Mouse (Mus musculus): ENCODE measurements around the gene Pi16. TPM values are rescaled to one million over a fixed set of nuclear protein-coding genes. Genes with fewer than 3 reads are reported as not detected.

Gene Pi16
- polyA plus RNA-seq, 1 experiment from 2014 or later, result 5.8 TPM

DNA sequence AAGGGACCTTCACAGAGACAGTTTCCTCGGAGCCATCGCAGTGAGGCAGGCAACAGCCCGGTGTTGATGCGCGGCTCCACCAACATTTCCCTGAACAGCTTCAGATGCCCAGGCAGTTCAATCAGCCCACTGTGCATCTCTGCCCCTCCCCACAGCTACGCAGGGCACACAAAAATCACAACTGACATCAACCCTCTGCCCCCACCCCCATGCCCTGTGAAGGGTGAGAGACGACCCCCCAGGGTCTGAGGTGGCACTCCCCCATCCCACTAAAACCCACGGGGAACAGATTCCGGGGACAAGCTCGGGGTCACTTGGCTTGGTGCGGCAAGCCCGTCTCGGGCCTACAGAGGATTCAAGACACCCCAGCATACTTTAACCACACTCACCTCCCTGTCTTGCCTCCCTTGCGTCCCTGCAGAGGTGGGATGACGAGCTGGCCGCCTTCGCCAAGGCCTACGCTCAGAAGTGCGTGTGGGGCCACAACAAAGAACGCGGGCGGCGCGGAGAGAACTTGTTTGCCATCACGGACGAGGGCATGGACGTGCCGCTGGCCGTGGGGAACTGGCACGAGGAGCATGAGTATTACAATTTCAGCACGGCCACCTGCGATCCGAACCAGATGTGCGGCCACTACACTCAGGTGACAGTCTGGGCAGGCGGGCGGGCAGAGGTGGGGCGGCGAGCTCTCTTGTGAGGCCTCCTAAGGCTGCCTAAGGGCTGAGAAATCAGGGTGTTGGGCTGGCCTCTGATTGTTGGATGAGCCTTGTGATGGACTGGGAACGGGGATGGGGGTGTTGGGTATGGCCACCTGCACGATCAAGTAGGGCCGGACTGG lies 4.5 kb downstream of the Pi16 start:
- no peaks in the 10 kb centered on the region for H3K9me3 ChIP-seq (replicated peaks)
- ATAC-seq (replicated peaks; ENCODE audit: low FRiP score), result no peak; the same call in 1 of the 2 replicates
- no peaks in the 10 kb centered on the region for H3K36me3 ChIP-seq
- H3K4me3 ChIP-seq (replicated peaks), result peak overlapping the region; percentile 24
- peak overlapping the region; percentile 54 for H3K4me2 ChIP-seq
- peaks cover 49% of the 10 kb centered on the region for H3K4me1 ChIP-seq
- no peak overlapping the region for H3K9ac ChIP-seq
- no peak overlapping the region for H3K27ac ChIP-seq
- 25% methylated on average over 41 of the region's 41 CpGs for WGBS
- peaks cover 41% of the 10 kb centered on the region for H3K27me3 ChIP-seq

DNA sequence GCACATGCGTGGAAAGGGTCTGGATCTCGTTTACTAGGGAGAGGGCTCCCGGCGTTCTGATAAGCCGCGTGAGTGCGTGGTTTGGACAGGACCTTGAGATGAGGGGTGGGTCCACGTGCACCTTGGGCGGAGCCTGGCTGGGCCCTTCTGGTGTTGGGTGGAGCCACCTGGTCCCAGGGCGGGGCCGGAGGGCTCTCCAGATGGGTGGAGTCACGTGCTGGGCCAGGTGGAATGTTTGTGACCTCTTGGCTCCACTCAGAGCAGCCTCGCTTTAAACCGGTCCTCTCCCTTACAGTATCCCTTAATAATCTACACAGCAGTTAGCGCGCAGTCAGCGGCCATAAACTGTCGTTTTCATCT lies 5.1 kb downstream of the Pi16 start:
- Histone ChIP-seq H3K4me1 (peaks cover 52% of the 10 kb centered on the region), H3K27me3 (peaks cover 46% of the 10 kb centered on the region), H3K27ac (no peak overlapping the region), H3K36me3 (no peaks in the 10 kb centered on the region), H3K4me2 (peak overlapping the region; percentile 54), H3K9ac (no peak overlapping the region), H3K4me3 (replicated peaks) (peak overlapping the region; percentile 24), H3K9me3 (replicated peaks) (no peaks in the 10 kb centered on the region)
- ATAC-seq (replicated peaks; ENCODE audit: low FRiP score), result peak; percentile 72
- WGBS, result 19% methylated on average over 18 of the region's 18 CpGs

DNA sequence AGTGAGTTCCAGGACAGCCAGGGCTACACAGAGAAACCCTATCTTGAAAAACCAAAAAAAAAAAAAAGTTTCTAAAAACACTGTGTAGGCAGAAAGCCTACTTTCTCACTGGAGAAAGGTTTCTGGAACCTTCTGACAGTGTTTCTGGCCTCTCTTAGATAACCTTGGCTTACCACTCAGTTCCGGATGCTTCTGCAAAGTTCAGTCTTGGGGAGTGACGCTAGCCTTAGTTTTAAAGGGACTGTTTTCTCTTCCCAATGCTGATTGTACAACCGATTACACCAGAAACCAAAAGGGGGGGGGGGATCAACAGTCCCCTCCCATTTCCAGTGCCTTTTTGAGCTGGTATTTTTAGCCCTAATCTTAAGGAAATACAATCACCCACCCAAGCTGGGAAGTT lies 6.1 kb downstream of the Pi16 start:
- Histone ChIP-seq H3K9me3 (replicated peaks) (no peaks in the 10 kb centered on the region), H3K4me2 (no peak overlapping the region), H3K27ac (no peak overlapping the region), H3K36me3 (no peaks in the 10 kb centered on the region), H3K4me1 (peaks cover 51% of the 10 kb centered on the region), H3K9ac (no peak overlapping the region), H3K27me3 (peaks cover 50% of the 10 kb centered on the region), H3K4me3 (replicated peaks) (no peak overlapping the region)
- no peak for ATAC-seq (replicated peaks; ENCODE audit: low FRiP score)
- 88% methylated on average over 3 of the region's 3 CpGs for WGBS

DNA sequence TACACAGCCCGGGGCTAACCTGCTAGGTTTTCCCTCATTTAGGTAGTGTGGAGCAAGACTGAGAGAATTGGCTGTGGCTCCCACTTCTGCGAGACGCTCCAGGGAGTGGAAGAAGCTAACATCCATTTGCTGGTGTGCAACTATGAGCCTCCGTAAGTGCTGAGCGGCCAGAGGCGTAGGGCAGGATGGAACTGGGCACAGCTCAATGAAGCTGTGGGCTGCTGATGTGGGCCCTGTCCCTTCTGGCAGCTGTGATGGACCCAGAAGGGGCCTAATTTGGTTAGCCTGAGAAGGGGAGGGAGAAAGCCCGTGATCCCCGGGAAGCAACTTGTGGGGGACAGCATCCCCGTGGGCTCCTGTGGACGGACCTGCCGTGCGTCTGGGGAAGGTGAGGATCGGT lies 8.4 kb downstream of the Pi16 start:
- H3K4me2 ChIP-seq, result 0 out of 2 replicates have a peak overlapping the region, but pooled peaks have one; percentile 58
- peaks cover 44% of the 10 kb centered on the region for H3K27me3 ChIP-seq
- no peaks in the 10 kb centered on the region for H3K9me3 ChIP-seq (replicated peaks)
- H3K27ac ChIP-seq, result no peak overlapping the region
- 64% methylated on average over 13 of the region's 13 CpGs for WGBS
- peaks cover 38% of the 10 kb centered on the region for H3K4me1 ChIP-seq
- no peak for ATAC-seq (replicated peaks; ENCODE audit: low FRiP score)
- peaks cover 11% of the 10 kb centered on the region for H3K36me3 ChIP-seq
- H3K4me3 ChIP-seq (replicated peaks), result 0 out of 2 replicates have a peak overlapping the region, but pooled peaks have one; percentile 32
- no peak overlapping the region for H3K9ac ChIP-seq

DNA sequence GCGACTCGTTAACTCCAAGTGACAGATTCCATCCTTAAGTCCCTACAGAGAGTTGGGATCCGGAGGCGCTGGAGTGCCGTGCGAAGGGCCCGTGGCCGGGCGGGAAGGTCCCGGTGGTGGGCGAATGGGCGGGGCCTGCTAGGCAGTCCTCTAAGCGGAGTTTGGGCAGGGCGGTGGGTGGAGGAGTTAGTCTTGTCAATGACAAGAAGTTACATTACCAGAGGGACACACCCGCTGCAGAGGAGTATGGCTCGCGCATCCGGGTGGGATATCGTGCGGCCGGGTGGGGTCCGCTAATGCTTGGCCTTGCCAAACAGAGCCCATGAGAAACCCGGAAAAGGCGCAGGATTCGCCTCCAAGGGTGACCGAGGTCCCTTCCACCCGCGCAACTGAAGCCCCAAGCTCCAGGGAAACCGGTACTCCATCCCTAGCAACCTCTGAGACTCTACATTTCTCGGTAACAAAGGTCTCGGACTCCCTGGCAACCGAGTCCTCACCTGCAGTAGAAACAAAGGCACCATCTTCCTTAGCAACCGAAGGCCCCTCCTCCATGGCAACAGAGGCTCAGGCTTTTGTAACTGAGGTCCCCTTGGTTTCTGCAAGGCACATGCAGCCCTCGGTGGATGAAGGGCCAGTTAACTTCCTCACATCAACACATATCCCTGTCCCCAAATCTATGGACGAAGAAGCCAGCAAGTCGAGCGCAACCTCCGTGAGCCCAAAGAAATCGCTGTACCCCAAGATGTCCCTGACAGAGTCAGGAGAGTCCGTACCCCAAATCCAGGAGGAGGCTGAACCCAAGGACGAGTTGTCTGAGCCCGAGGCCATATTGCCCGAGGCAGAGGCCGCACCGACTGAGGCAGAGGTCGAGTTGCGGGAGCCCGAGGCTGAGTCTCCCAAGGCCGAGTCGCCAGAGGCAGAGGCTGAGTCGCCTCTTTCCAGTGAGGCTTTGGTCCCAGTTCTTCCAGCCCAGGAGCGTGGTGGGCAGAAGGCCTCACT lies 9.3 kb downstream of the Pi16 start:
- peak overlapping the region; percentile 37; the same call in 1 of the 2 replicates for H3K9ac ChIP-seq
- ATAC-seq (replicated peaks; ENCODE audit: low FRiP score), result no peak
- H3K27me3 ChIP-seq, result peaks cover 34% of the 10 kb centered on the region
- peak overlapping the region; percentile 32 for H3K4me3 ChIP-seq (replicated peaks)
- H3K4me2 ChIP-seq, result peak overlapping the region; percentile 58
- 19% methylated on average over 52 of the region's 52 CpGs for WGBS
- H3K4me1 ChIP-seq, result peaks cover 43% of the 10 kb centered on the region
- no peak overlapping the region for H3K27ac ChIP-seq
- peaks cover 20% of the 10 kb centered on the region for H3K36me3 ChIP-seq
- no peaks in the 10 kb centered on the region for H3K9me3 ChIP-seq (replicated peaks)

DNA sequence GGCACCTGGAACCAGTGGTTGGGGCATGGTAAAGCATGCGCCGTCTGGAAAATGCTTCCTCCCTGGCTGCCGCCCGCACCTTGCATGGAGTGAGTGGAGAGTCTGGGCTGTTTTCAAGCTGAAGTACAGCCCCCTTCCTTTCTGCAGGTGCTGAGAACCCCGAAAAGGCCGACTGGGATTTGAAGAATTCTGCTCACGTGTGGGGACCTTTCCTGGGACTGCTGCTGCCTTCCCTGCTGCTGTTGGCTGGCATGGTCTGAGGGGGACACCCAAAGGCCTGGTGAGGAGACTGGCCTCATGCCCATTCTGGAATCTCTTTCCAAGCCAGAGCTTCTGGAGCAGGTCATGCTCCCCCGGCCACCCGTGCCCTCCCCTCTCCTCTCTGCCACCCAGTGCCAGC lies 10.2 kb downstream of the Pi16 start:
- Histone ChIP-seq H3K27me3 (peaks cover 25% of the 10 kb centered on the region), H3K4me3 (replicated peaks) (no peak overlapping the region), H3K9ac (no peak overlapping the region), H3K4me1 (peaks cover 34% of the 10 kb centered on the region), H3K27ac (no peak overlapping the region), H3K36me3 (peaks cover 29% of the 10 kb centered on the region), H3K4me2 (no peak overlapping the region), H3K9me3 (replicated peaks) (no peaks in the 10 kb centered on the region)
- no peak for ATAC-seq (replicated peaks; ENCODE audit: low FRiP score)
- WGBS, result 84% methylated on average over 9 of the region's 9 CpGs

DNA sequence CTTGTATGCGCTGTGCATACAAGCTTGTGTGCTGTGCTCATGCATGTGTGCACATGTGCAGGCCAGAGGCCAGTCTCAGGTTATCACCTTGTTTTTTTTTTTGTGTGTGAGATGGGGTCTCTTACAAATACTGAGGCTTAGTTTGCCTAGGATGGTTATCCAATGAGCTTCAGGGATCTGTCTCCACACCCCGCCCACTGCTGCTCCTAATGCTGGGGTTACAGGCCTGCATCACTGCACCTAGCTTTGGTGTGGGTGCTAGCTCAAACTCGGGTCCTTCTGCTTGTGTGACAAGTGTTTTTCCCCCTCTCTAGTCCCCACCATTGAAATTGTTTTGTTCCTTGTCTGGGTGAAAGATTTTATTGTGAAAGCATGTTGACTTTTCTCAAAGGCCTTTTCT lies 12.7 kb downstream of the Pi16 start:
- Histone ChIP-seq H3K4me3 (replicated peaks) (no peak overlapping the region), H3K27me3 (peaks cover 22% of the 10 kb centered on the region; the same call in 1 of the 2 replicates), H3K4me2 (no peak overlapping the region), H3K9me3 (replicated peaks) (no peaks in the 10 kb centered on the region), H3K9ac (no peak overlapping the region), H3K36me3 (peaks cover 50% of the 10 kb centered on the region), H3K27ac (no peak overlapping the region), H3K4me1 (peaks cover 29% of the 10 kb centered on the region)
- ATAC-seq (replicated peaks; ENCODE audit: low FRiP score), result no peak
- WGBS, result 86% methylated on average over 3 of the region's 3 CpGs

DNA sequence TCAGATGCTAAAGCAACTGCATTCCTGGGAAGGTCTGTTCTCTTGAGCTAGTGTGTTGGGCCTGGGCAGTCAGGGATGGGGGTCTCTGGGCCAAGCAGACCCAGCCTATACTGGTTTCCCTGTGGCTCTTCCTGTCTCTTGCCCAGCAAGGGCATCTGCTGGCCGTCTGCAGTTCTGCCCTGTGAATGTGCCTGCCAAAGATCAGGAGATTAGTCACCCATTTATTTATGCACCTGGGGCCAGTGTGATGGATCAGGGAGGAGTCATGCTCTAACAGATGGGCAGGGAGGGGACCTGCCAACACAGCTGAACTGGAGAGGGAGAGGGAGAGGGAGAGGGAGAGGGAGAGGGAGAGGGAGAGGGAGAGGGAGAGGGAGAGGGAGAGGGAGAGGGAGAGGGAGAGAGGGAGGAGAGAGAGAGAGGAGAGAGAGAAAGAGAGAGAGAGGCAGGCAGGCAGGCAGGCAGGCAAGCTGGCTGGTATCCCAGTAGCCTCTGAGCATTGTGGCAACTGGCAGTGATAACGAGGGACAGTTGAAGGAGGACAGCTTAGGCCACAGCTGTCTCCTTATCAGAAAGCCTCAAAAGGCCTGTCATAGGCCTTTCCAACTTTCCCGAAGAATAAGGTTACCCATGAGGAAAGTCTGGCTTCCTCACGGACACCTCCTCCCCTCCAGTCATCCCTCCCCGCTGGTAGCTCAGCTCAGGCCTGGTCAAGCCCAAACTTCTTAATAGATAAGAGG lies 13.4 kb downstream of the Pi16 start:
- H3K9ac ChIP-seq, result no peak overlapping the region
- H3K36me3 ChIP-seq, result peaks cover 56% of the 10 kb centered on the region
- 35% methylated on average over 5 of the region's 5 CpGs for WGBS
- H3K9me3 ChIP-seq (replicated peaks), result no peaks in the 10 kb centered on the region
- no peak overlapping the region for H3K4me3 ChIP-seq (replicated peaks)
- ATAC-seq (replicated peaks; ENCODE audit: low FRiP score), result peak; percentile 41; the same call in 1 of the 2 replicates
- no peak overlapping the region for H3K4me2 ChIP-seq
- H3K4me1 ChIP-seq, result peaks cover 27% of the 10 kb centered on the region
- peaks cover 19% of the 10 kb centered on the region; the same call in 1 of the 2 replicates for H3K27me3 ChIP-seq
- H3K27ac ChIP-seq, result peak overlapping the region; percentile 66

DNA sequence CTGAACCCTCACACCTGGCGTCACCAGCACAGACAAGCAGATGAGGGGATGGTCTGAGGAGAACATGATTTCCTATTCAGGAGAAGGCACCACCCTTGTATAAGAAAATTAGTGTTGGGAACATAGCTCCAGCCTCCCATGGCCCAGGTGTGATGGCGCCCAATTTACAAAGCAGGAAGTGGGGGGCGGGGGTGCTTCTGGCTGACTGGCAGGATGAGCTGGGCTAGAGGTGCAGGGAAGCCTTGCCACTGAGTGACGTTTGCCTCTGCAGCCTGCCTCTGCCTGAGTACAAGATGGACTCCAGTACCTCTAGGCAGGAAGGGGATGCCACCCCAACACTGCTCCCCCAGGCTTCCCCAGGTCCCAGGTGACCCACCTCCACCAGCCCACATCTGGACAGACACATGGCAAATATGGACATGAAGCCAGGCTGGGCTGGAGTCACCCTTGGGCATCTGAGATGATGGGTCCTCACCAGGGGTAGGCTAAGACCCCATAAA lies 14.8 kb downstream of the Pi16 start:
- 0 out of 2 replicates have a peak, but pooled peaks cover 7% of the 10 kb centered on the region for H3K27me3 ChIP-seq
- no peaks in the 10 kb centered on the region for H3K9me3 ChIP-seq (replicated peaks)
- H3K9ac ChIP-seq, result no peak overlapping the region
- ATAC-seq (replicated peaks; ENCODE audit: low FRiP score), result no peak; the same call in 1 of the 2 replicates
- no peak overlapping the region for H3K27ac ChIP-seq
- H3K36me3 ChIP-seq, result peaks cover 70% of the 10 kb centered on the region
- H3K4me2 ChIP-seq, result no peak overlapping the region
- no peak overlapping the region for H3K4me3 ChIP-seq (replicated peaks)
- peaks cover 13% of the 10 kb centered on the region for H3K4me1 ChIP-seq
- WGBS, result 81% methylated on average over 4 of the region's 4 CpGs

DNA sequence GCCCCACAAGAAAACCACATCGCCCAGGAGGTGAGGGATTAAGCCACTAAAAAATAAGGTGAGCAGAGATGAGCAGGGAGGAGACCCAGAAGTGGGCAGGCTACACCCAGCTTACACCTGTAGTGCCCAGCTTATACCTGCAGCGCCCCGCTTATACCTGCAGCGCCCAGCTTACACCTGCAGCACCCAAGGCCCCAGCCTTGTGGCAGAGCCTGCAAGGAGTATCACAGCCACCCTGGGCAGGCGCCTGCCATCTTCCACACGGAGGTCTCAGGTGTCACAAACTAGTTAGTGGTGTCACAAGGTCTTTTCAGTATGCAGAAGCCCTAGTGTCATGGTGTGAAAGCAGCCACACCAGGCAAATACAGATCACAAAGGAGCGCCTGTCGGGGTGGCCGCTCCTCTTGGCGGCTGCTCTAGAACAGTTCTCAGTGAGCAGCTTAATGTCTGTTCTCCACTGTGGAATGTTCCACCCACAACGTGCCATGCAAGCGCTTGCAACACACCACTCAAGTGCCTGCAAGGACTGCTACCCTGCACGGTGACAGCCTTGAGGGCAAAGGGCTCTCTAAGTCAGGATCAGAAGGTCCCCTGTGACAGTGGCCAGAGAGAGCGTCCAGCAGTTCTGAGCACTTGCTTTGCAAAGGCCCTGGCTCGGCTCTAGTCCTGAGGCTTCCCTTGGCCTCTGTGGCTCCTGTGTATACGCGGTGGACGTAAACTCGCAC lies 18.9 kb downstream of the Pi16 start:
- H3K9ac ChIP-seq, result no peak overlapping the region
- no peak for ATAC-seq (replicated peaks; ENCODE audit: low FRiP score)
- H3K27ac ChIP-seq, result no peak overlapping the region
- peaks cover 89% of the 10 kb centered on the region for H3K36me3 ChIP-seq
- WGBS, result 91% methylated on average over 19 of the region's 19 CpGs
- no peak overlapping the region for H3K4me3 ChIP-seq (replicated peaks)
- H3K9me3 ChIP-seq (replicated peaks), result no peaks in the 10 kb centered on the region
- H3K4me2 ChIP-seq, result no peak overlapping the region
- no peaks in the 10 kb centered on the region for H3K27me3 ChIP-seq
- peaks cover 31% of the 10 kb centered on the region for H3K4me1 ChIP-seq

Data from kidney, embryonic 15.5 days (tissue).